Mouse (Mus musculus) neural tube, embryonic 11.5 days (tissue): Measurements from ENCODE around the gene Mrps31. TPM values are rescaled to one million over a fixed set of nuclear protein-coding genes. Genes with fewer than 3 reads are reported as not detected.

Experiments used
- ATAC-seq: fragments of 200-750 bp; cut with Nextera tagmentation; 2 replicates; pipeline ENCODE4 v1.8.0; 2017; ENCODE audit warnings: moderate number of reproducible peaks, mild to moderate bottlenecking, moderate TSS enrichment, moderate library complexity; ENCODE audit not compliant: insufficient read depth, low FRiP score, low TSS enrichment
- DNase-seq: peaks from one replicate; pipeline ENCODE4 v3.0.0-alpha.2; 2015; ENCODE audit warnings: low spot score
- H3K27ac ChIP-seq: fragments of 300-500 bp; sonication (generic); 2 replicates; pipeline ENCODE4 v1.5.1; 2014; ENCODE audit warnings: low read depth, mild to moderate bottlenecking, low read length
- H3K27me3 ChIP-seq: fragments of 300-500 bp; sonication (generic); 2 replicates; pipeline ENCODE4 v1.6.1; 2014; ENCODE audit warnings: mild to moderate bottlenecking, low read length, mixed read lengths; ENCODE audit not compliant: control insufficient read depth, insufficient read depth
- H3K36me3 ChIP-seq: fragments of 300-500 bp; sonication (generic); 2 replicates; pipeline ENCODE4 v1.6.1; 2014; ENCODE audit warnings: mild to moderate bottlenecking, low read length, moderate library complexity, mixed read lengths; ENCODE audit not compliant: control insufficient read depth, insufficient read depth
- H3K4me1 ChIP-seq: fragments of 300-500 bp; sonication (generic); 2 replicates; pipeline ENCODE4 v1.6.1; 2014; ENCODE audit warnings: low read length, mixed read lengths; ENCODE audit not compliant: control insufficient read depth, insufficient read depth
- H3K4me2 ChIP-seq: fragments of 300-500 bp; sonication (generic); 2 replicates; pipeline ENCODE4 v1.6.1; 2014; ENCODE audit warnings: low read depth, mild to moderate bottlenecking, moderate library complexity
- H3K4me3 ChIP-seq: fragments of 300-500 bp; sonication (generic); 2 replicates; pipeline ENCODE4 v1.5.1; 2014; ENCODE audit warnings: low read depth, low read length
- H3K9ac ChIP-seq: fragments of 300-500 bp; sonication (generic); 2 replicates; pipeline ENCODE4 v1.6.1; 2014; ENCODE audit warnings: mild to moderate bottlenecking, low read length
- H3K9me3 ChIP-seq: fragments of 300-500 bp; sonication (generic); 2 replicates; pipeline ENCODE4 v1.6.1; 2016; ENCODE audit warnings: low read length; ENCODE audit not compliant: control insufficient read depth
- WGBS: fragments of 180-500 bp; shearing (Covaris S2); extraction: QIAGEN DNeasy Blood & Tissue Kit; methylation state at CpG from one replicate; pipeline ENCODE4 v1.1.7; 2014; 5-methylcytosine and 5-hydroxymethylcytosine counted together
- polyA plus RNA-seq: library from polyadenylated mRNA; unstranded; fragments of >200 nt; fragmentation: Nextera tagmentation; extraction: Ambion mirVana; gene quantifications from 2 replicates; pipeline ENCODE4 v1.2.1, GENCODE M21; 2014

Mrps31 gene
- polyA plus RNA-seq, result 39.4 and 45.0 TPM in 2 replicates

DNA sequence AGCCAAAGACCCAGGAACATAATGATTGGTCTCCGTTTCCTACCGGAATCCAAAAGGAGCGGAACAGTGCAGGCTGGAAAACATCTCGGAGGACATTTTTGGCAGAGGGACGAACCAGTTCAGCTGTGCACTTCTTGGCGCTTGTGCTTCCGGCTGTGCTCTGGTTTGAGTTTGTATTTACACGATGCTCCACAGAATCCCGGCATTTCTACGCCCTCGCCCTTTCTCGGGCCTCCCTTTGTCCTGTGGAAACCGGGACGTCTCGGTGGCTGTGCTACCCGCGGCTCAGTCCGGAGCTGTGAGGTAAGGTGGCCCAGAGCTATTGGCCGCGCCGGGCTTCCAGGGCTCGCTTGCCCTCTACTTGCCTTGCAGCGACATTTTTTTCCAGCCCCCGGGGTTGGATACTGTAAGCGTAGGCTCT, at the start of gene Mrps31:
Gene Mrps31 (plus strand): TSS at position 80 of the 421 bp plus-strand sequence.
- H3K27me3 ChIP-seq, result no peaks in the 10 kb centered on the region
- peak within 1 kb of the TSS; percentile 76 for H3K4me2 ChIP-seq
- WGBS, result under 1% methylated on average over 25 of the region's 25 CpGs
- H3K4me1 ChIP-seq, result peaks cover 6% of the 10 kb centered on the region
- no peaks in the 10 kb centered on the region for H3K9me3 ChIP-seq
- H3K36me3 ChIP-seq, result peaks cover 3% of the 10 kb centered on the region; the same call in 1 of the 2 replicates
- H3K4me3 ChIP-seq, result peak within 1 kb of the TSS; percentile 81
- H3K9ac ChIP-seq, result peak within 1 kb of the TSS; percentile 94
- peak; percentile 91 for ATAC-seq
- peak; percentile 83 for DNase-seq
- H3K27ac ChIP-seq, result 0 out of 2 replicates have a peak within 1 kb of the TSS, but pooled peaks have one; percentile 60

DNA sequence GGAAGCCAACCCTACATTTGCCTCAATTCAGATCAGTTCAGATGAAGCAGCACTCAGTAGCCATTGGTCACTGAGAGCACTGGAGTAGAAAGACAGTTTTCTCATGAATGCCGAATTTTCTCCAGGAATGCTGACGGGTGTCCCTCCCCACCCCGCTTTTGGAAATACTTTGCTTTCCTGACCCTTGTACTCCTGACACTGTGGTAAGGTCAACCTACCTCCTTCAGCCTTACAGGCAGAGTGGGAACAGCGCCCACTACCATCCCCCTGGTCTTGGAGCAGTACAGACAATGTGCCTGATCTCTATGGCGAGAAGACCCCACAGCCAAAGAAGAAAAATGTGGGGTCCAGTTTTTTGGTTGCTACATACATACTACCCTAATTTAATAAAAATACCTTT, 34.9 kb upstream of the Mrps31 start:
- H3K4me3 ChIP-seq, result no peak overlapping the region
- no peaks in the 10 kb centered on the region for H3K4me1 ChIP-seq
- no peaks in the 10 kb centered on the region for H3K27me3 ChIP-seq
- H3K4me2 ChIP-seq, result no peak overlapping the region
- no peak overlapping the region for H3K27ac ChIP-seq
- DNase-seq (no peak), ATAC-seq (no peak)
- no peaks in the 10 kb centered on the region for H3K9me3 ChIP-seq
- no peak overlapping the region for H3K9ac ChIP-seq
- no peaks in the 10 kb centered on the region for H3K36me3 ChIP-seq
- WGBS, result 92% methylated on average over 5 of the region's 5 CpGs

DNA sequence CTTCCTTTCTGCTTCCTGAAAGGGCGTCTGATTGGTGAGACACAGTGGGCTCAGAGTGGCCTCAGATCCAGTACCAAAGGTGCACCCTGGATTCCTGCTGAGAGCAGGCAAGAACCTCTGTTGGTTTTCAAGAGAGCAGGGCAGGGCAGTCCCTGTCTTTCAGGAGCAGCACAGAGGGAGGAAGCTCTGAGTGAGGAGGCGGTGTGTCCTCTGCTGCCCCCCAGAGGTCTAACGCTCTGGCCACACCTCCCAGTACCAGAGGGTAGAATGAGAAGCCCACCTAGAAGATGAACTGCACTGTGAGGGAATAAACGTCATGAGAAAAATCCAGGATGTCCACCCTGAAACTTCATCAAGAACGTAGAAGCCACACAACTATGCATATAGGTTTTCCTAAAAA, 34.3 kb upstream of the Mrps31 start:
- ATAC-seq (peak; percentile 78; the same call in 1 of the 2 replicates), DNase-seq (peak; percentile 73)
- WGBS, result 53% methylated on average over 5 of the region's 5 CpGs
- no peaks in the 10 kb centered on the region for H3K9me3 ChIP-seq
- H3K4me2 ChIP-seq, result no peak overlapping the region
- H3K27me3 ChIP-seq, result no peaks in the 10 kb centered on the region
- H3K27ac ChIP-seq, result no peak overlapping the region
- no peak overlapping the region for H3K4me3 ChIP-seq
- H3K9ac ChIP-seq, result no peak overlapping the region
- H3K4me1 ChIP-seq, result no peaks in the 10 kb centered on the region
- H3K36me3 ChIP-seq, result no peaks in the 10 kb centered on the region

GRCm38 (mm10) chr8:22380934-22381333, 30.2 kb upstream of the Mrps31 start:
- ATAC-seq (no peak), DNase-seq (no peak)
- no peaks in the 10 kb centered on the region for H3K4me1 ChIP-seq
- no peaks in the 10 kb centered on the region for H3K9me3 ChIP-seq
- no peak overlapping the region for H3K4me2 ChIP-seq
- no peak overlapping the region for H3K27ac ChIP-seq
- no peak overlapping the region for H3K9ac ChIP-seq
- H3K4me3 ChIP-seq, result no peak overlapping the region
- no peaks in the 10 kb centered on the region for H3K36me3 ChIP-seq
- no peaks in the 10 kb centered on the region for H3K27me3 ChIP-seq
- WGBS, result 96% methylated on average over 11 of the region's 11 CpGs

GRCm38 (mm10) chr8:22382824-22383595, 28.2 kb upstream of the Mrps31 start:
- WGBS, result 82% methylated on average over 19 of the region's 19 CpGs
- H3K27me3 ChIP-seq, result no peaks in the 10 kb centered on the region
- no peak for ATAC-seq
- H3K4me3 ChIP-seq, result no peak overlapping the region
- H3K9ac ChIP-seq, result no peak overlapping the region
- no peaks in the 10 kb centered on the region for H3K9me3 ChIP-seq
- H3K4me1 ChIP-seq, result no peaks in the 10 kb centered on the region
- H3K36me3 ChIP-seq, result no peaks in the 10 kb centered on the region
- H3K4me2 ChIP-seq, result no peak overlapping the region
- no peak overlapping the region for H3K27ac ChIP-seq
- no peak for DNase-seq

DNA sequence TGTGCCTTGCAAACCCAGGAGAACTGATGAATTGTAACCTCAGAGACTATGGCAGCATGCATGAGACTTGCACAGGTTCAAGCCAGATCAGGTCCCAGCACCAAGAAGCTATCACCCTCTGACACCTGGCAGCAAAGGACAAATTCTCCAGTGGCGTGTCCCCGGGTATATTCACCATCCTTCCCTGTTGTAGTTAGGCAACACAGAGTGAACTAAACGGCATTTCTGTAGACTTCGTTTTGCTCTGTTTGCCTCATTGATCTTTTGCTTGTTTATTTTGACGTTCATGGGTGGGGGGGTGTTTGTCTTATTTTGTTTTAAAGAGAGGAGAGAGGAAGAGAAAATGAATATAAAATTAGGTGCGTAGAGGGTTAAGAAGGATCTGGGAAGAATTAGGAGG, 26.0 kb upstream of the Mrps31 start:
- 90% methylated on average over 6 of the region's 6 CpGs for WGBS
- Histone ChIP-seq H3K9me3 (no peaks in the 10 kb centered on the region), H3K4me2 (no peak overlapping the region), H3K27ac (no peak overlapping the region), H3K9ac (no peak overlapping the region), H3K36me3 (no peaks in the 10 kb centered on the region), H3K4me1 (no peaks in the 10 kb centered on the region), H3K27me3 (no peaks in the 10 kb centered on the region), H3K4me3 (no peak overlapping the region)
- DNase-seq (no peak), ATAC-seq (no peak)

GRCm38 (mm10) chr8:22389874-22390273, 21.3 kb upstream of the Mrps31 start:
- H3K4me3 ChIP-seq, result no peak overlapping the region
- no peak for DNase-seq
- H3K9me3 ChIP-seq, result no peaks in the 10 kb centered on the region
- 81% methylated on average over 10 of the region's 10 CpGs for WGBS
- H3K27me3 ChIP-seq, result no peaks in the 10 kb centered on the region
- no peak overlapping the region for H3K4me2 ChIP-seq
- H3K27ac ChIP-seq, result no peak overlapping the region
- no peaks in the 10 kb centered on the region for H3K4me1 ChIP-seq
- H3K36me3 ChIP-seq, result no peaks in the 10 kb centered on the region
- no peak overlapping the region for H3K9ac ChIP-seq
- ATAC-seq, result no peak

- Histone ChIP-seq H3K36me3 (no peaks in the 10 kb centered on the region), H3K4me3 (no peak overlapping the region), H3K4me2 (no peak overlapping the region), H3K27ac (no peak overlapping the region), H3K9ac (no peak overlapping the region), H3K9me3 (no peaks in the 10 kb centered on the region), H3K4me1 (no peaks in the 10 kb centered on the region), H3K27me3 (no peaks in the 10 kb centered on the region)
- DNase-seq, result no peak
- no peak for ATAC-seq
- WGBS, result 94% methylated on average over 8 of the region's 8 CpGs
Observed at GRCm38 (mm10) chr8:22390766-22391463, 20.2 kb upstream of the Mrps31 start.

GRCm38 (mm10) chr8:22394471-22394870, 16.7 kb upstream of the Mrps31 start:
- no peaks in the 10 kb centered on the region for H3K4me1 ChIP-seq
- 87% methylated on average over 4 of the region's 4 CpGs for WGBS
- DNase-seq (no peak), ATAC-seq (no peak)
- H3K27me3 ChIP-seq, result no peaks in the 10 kb centered on the region
- H3K9ac ChIP-seq, result no peak overlapping the region
- H3K4me2 ChIP-seq, result no peak overlapping the region
- H3K9me3 ChIP-seq, result no peaks in the 10 kb centered on the region
- no peaks in the 10 kb centered on the region for H3K36me3 ChIP-seq
- H3K27ac ChIP-seq, result no peak overlapping the region
- H3K4me3 ChIP-seq, result no peak overlapping the region
